Mouse (Mus musculus) erythroblast, embryonic 14.5 days (primary cell): ENCODE measurements around the gene Rsph6a.

ENCODE experiments used
- GATA1 ChIP-seq: IDR thresholded peaks from 2 replicates; pipeline ENCODE4 v1.6.1; 2012; ENCODE audit warnings: low read length, inconsistent platforms, mixed read lengths
- TAL1 ChIP-seq: IDR thresholded peaks from 3 replicates; pipeline ENCODE4 v1.6.1; 2012; ENCODE audit warnings: low read length, inconsistent platforms, mixed read lengths

- no peak for TF ChIP-seq GATA1
- no peak for TF ChIP-seq TAL1
Measured at GRCm38 (mm10) chr7:19078732-19079131, 24.2 kb downstream of the Rsph6a start.
